Mouse (Mus musculus): ENCODE measurements around the gene Hook1. TPM values are rescaled to one million over a fixed set of nuclear protein-coding genes. Genes with fewer than 3 reads are reported as not detected.

Hook1 gene
- polyA plus RNA-seq (2016; fragmentation: Nextera tagmentation; extraction: Ambion mirVana): 37.4 and 40.1 TPM in 2 replicates

GRCm38 (mm10) chr4:95966928-95967724, at the start of gene Hook1:
Gene Hook1 (plus strand): TSS chr4:95967240.
- Histone ChIP-seq H3K4me1 (peaks cover 9% of the 10 kb centered on the region), H3K36me3 (no peaks in the 10 kb centered on the region), H3K27ac (peak within 1 kb of the TSS; percentile 80), H3K4me2 (replicated peaks) (peak within 1 kb of the TSS; percentile 75), H3K9ac (peak within 1 kb of the TSS; percentile 75), H3K4me3 (peak within 1 kb of the TSS; percentile 69), H3K27me3 (no peaks in the 10 kb centered on the region), H3K9me3 (replicated peaks) (no peaks in the 10 kb centered on the region)
- peak; percentile 100 for ATAC-seq (ENCODE audit: low FRiP score)
- WGBS: under 1% methylated on average over 79 of the region's 82 CpGs

- Histone ChIP-seq H3K9me3 (replicated peaks) (no peaks in the 10 kb centered on the region), H3K4me2 (replicated peaks) (no peak overlapping the region), H3K4me3 (no peak overlapping the region), H3K27me3 (no peaks in the 10 kb centered on the region), H3K36me3 (no peaks in the 10 kb centered on the region), H3K27ac (no peak overlapping the region), H3K4me1 (peaks cover 7% of the 10 kb centered on the region; the same call in 1 of the 2 replicates), H3K9ac (no peak overlapping the region)
- no peak for ATAC-seq (ENCODE audit: low FRiP score)
- 68% methylated on average over 6 of the region's 6 CpGs for WGBS
Measured at GRCm38 (mm10) chr4:95917703-95918102, 49.3 kb upstream of the Hook1 start.

GRCm38 (mm10) chr4:95920448-95920847, 46.6 kb upstream of the Hook1 start:
- Histone ChIP-seq H3K4me3 (no peak overlapping the region), H3K9ac (no peak overlapping the region), H3K27ac (no peak overlapping the region), H3K36me3 (no peaks in the 10 kb centered on the region), H3K4me1 (peaks cover 6% of the 10 kb centered on the region; the same call in 1 of the 2 replicates), H3K9me3 (replicated peaks) (no peaks in the 10 kb centered on the region), H3K27me3 (no peaks in the 10 kb centered on the region), H3K4me2 (replicated peaks) (no peak overlapping the region)
- no peak for ATAC-seq (ENCODE audit: low FRiP score)
- WGBS: 82% methylated on average over 4 of the region's 4 CpGs

GRCm38 (mm10) chr4:95924210-95925184, 42.5 kb upstream of the Hook1 start:
- no peak overlapping the region for H3K27ac ChIP-seq
- ATAC-seq (ENCODE audit: low FRiP score): peak; percentile 64
- H3K9me3 ChIP-seq (replicated peaks): no peaks in the 10 kb centered on the region
- H3K4me1 ChIP-seq: no peaks in the 10 kb centered on the region
- no peak overlapping the region for H3K4me2 ChIP-seq (replicated peaks)
- no peak overlapping the region for H3K4me3 ChIP-seq
- H3K27me3 ChIP-seq: no peaks in the 10 kb centered on the region
- H3K9ac ChIP-seq: no peak overlapping the region
- 16% methylated on average over 7 of the region's 7 CpGs for WGBS
- H3K36me3 ChIP-seq: no peaks in the 10 kb centered on the region

- H3K36me3 ChIP-seq: no peaks in the 10 kb centered on the region
- H3K9ac ChIP-seq: no peak overlapping the region
- no peak for ATAC-seq (ENCODE audit: low FRiP score)
- H3K4me2 ChIP-seq (replicated peaks): no peak overlapping the region
- no peak overlapping the region for H3K27ac ChIP-seq
- H3K9me3 ChIP-seq (replicated peaks): no peaks in the 10 kb centered on the region
- 86% methylated on average over 1 of the region's 1 CpGs for WGBS
- no peak overlapping the region for H3K4me3 ChIP-seq
- no peaks in the 10 kb centered on the region for H3K27me3 ChIP-seq
- no peaks in the 10 kb centered on the region for H3K4me1 ChIP-seq
Measured at GRCm38 (mm10) chr4:95928846-95929245, 38.2 kb upstream of the Hook1 start.

- Histone ChIP-seq H3K4me2 (replicated peaks) (no peak overlapping the region), H3K36me3 (no peaks in the 10 kb centered on the region), H3K9me3 (replicated peaks) (no peaks in the 10 kb centered on the region), H3K27ac (no peak overlapping the region), H3K9ac (no peak overlapping the region), H3K27me3 (no peaks in the 10 kb centered on the region), H3K4me1 (no peaks in the 10 kb centered on the region), H3K4me3 (no peak overlapping the region)
- no peak for ATAC-seq (ENCODE audit: low FRiP score)
- WGBS: 82% methylated on average over 1 of the region's 1 CpGs
Measured at GRCm38 (mm10) chr4:95929936-95930335, 37.1 kb upstream of the Hook1 start.

- 77% methylated on average over 2 of the region's 2 CpGs for WGBS
- H3K9ac ChIP-seq: no peak overlapping the region
- no peaks in the 10 kb centered on the region for H3K27me3 ChIP-seq
- no peak for ATAC-seq (ENCODE audit: low FRiP score)
- H3K36me3 ChIP-seq: no peaks in the 10 kb centered on the region
- no peaks in the 10 kb centered on the region for H3K4me1 ChIP-seq
- no peak overlapping the region for H3K4me2 ChIP-seq (replicated peaks)
- no peak overlapping the region for H3K27ac ChIP-seq
- no peaks in the 10 kb centered on the region for H3K9me3 ChIP-seq (replicated peaks)
- no peak overlapping the region for H3K4me3 ChIP-seq
Measured at GRCm38 (mm10) chr4:95931331-95931730, 35.7 kb upstream of the Hook1 start.

- no peak for ATAC-seq (ENCODE audit: low FRiP score)
- whole genome bisulfite sequencing: 89% methylated on average over 9 of the region's 9 CpGs
- H3K4me2 ChIP-seq (replicated peaks): no peak overlapping the region
- H3K9me3 ChIP-seq (replicated peaks): no peaks in the 10 kb centered on the region
- H3K4me1 ChIP-seq: no peaks in the 10 kb centered on the region
- no peak overlapping the region for H3K9ac ChIP-seq
- no peak overlapping the region for H3K4me3 ChIP-seq
- no peaks in the 10 kb centered on the region for H3K36me3 ChIP-seq
- no peaks in the 10 kb centered on the region for H3K27me3 ChIP-seq
- no peak overlapping the region for H3K27ac ChIP-seq
Measured at GRCm38 (mm10) chr4:95933801-95934356, 33.2 kb upstream of the Hook1 start.

- H3K9ac ChIP-seq: no peak overlapping the region
- no peak overlapping the region for H3K4me3 ChIP-seq
- H3K27me3 ChIP-seq: no peaks in the 10 kb centered on the region
- 85% methylated on average over 4 of the region's 4 CpGs for WGBS
- H3K4me2 ChIP-seq (replicated peaks): no peak overlapping the region
- ATAC-seq (ENCODE audit: low FRiP score): no peak
- no peak overlapping the region for H3K27ac ChIP-seq
- H3K36me3 ChIP-seq: no peaks in the 10 kb centered on the region
- H3K4me1 ChIP-seq: no peaks in the 10 kb centered on the region
- H3K9me3 ChIP-seq (replicated peaks): no peaks in the 10 kb centered on the region
Measured at GRCm38 (mm10) chr4:95934384-95935035, 32.5 kb upstream of the Hook1 start.

GRCm38 (mm10) chr4:95938701-95939100, 28.3 kb upstream of the Hook1 start:
- Histone ChIP-seq H3K4me3 (no peak overlapping the region), H3K9me3 (replicated peaks) (no peaks in the 10 kb centered on the region), H3K4me1 (no peaks in the 10 kb centered on the region), H3K27ac (no peak overlapping the region), H3K4me2 (replicated peaks) (no peak overlapping the region), H3K9ac (no peak overlapping the region), H3K27me3 (no peaks in the 10 kb centered on the region), H3K36me3 (no peaks in the 10 kb centered on the region)
- ATAC-seq (ENCODE audit: low FRiP score): no peak
- 75% methylated on average over 3 of the region's 3 CpGs for WGBS

- no peaks in the 10 kb centered on the region for H3K27me3 ChIP-seq
- no peak overlapping the region for H3K9ac ChIP-seq
- WGBS: 65% methylated on average over 1 of the region's 1 CpGs
- no peak for ATAC-seq (ENCODE audit: low FRiP score)
- no peaks in the 10 kb centered on the region for H3K36me3 ChIP-seq
- H3K4me3 ChIP-seq: no peak overlapping the region
- no peaks in the 10 kb centered on the region for H3K4me1 ChIP-seq
- H3K27ac ChIP-seq: no peak overlapping the region
- H3K4me2 ChIP-seq (replicated peaks): no peak overlapping the region
- no peaks in the 10 kb centered on the region for H3K9me3 ChIP-seq (replicated peaks)
Measured at GRCm38 (mm10) chr4:95947896-95948295, 19.1 kb upstream of the Hook1 start.

- no peaks in the 10 kb centered on the region for H3K36me3 ChIP-seq
- H3K9ac ChIP-seq: no peak overlapping the region
- no peak overlapping the region for H3K4me3 ChIP-seq
- H3K4me2 ChIP-seq (replicated peaks): no peak overlapping the region
- H3K27ac ChIP-seq: no peak overlapping the region
- no peaks in the 10 kb centered on the region for H3K4me1 ChIP-seq
- H3K9me3 ChIP-seq (replicated peaks): no peaks in the 10 kb centered on the region
- no peak for ATAC-seq (ENCODE audit: low FRiP score)
- no peaks in the 10 kb centered on the region for H3K27me3 ChIP-seq
Measured at GRCm38 (mm10) chr4:95953328-95953727, 13.7 kb upstream of the Hook1 start.
